Mouse (Mus musculus) C2C12 (cell line): ENCODE results near the gene Lbh.

ENCODE experiments used
- CEBPB ChIP-seq: IDR thresholded peaks from one replicate; pipeline ENCODE4 v1.6.1; 2011; ENCODE audit warnings: low read depth, mild to moderate bottlenecking, control low read depth, moderate library complexity
- CTCF ChIP-seq: IDR thresholded peaks from one replicate; pipeline ENCODE4 v1.5.1; 2011; ENCODE audit not compliant: control insufficient read depth, insufficient read depth, insufficient read length
- FOSL1 ChIP-seq: IDR thresholded peaks from one replicate; pipeline ENCODE4 v1.8.0; 2011; ENCODE audit warnings: mild to moderate bottlenecking, low read length; ENCODE audit not compliant: poor library complexity, insufficient read depth, severe bottlenecking
- MAX ChIP-seq: IDR thresholded peaks from one replicate; pipeline ENCODE4 v1.6.1; 2011; ENCODE audit warnings: mild to moderate bottlenecking, control low read depth
- MYOD1 ChIP-seq: IDR thresholded peaks from one replicate; pipeline ENCODE4 v1.6.1; 2011; ENCODE audit warnings: low read depth; ENCODE audit not compliant: control insufficient read depth, insufficient read length
- MYOG ChIP-seq: IDR thresholded peaks from one replicate; pipeline ENCODE4 v1.6.1; 2011; ENCODE audit not compliant: control insufficient read depth, insufficient read length; ENCODE audit errors: extremely low read depth
- USF1 ChIP-seq: IDR thresholded peaks from one replicate; pipeline ENCODE4 v1.6.1; 2011; ENCODE audit warnings: low read depth, mild to moderate bottlenecking, control low read depth, moderate library complexity

GRCm38 (mm10) chr17:72951331-72951730 lies 33.2 kb downstream of the Lbh start:
- TF ChIP-seq MYOD1 = no peak
- TF ChIP-seq CTCF = no peak
- TF ChIP-seq USF1 = no peak
- TF ChIP-seq MAX = no peak
- no peak for TF ChIP-seq CEBPB
- no peak for TF ChIP-seq MYOG
- no peak for TF ChIP-seq FOSL1
